Mouse (Mus musculus) cerebellum, adult 2 months (tissue): ENCODE measurements around the gene Mettl9.

Experiments
- CTCF ChIP-seq: fragments of 200-500 bp; IDR thresholded peaks from 2 replicates; pipeline ENCODE4 v1.5.1; 2011; ENCODE audit warnings: low read depth, mild to moderate bottlenecking, control low read depth, low read length, moderate library complexity, borderline replicate concordance; ENCODE audit not compliant: insufficient read depth
- POLR2A ChIP-seq: fragments of 200-500 bp; IDR thresholded peaks from 2 replicates; pipeline ENCODE4 v1.6.1; 2011; ENCODE audit warnings: low read length, control low read depth, borderline replicate concordance; ENCODE audit not compliant: insufficient read depth

DNA sequence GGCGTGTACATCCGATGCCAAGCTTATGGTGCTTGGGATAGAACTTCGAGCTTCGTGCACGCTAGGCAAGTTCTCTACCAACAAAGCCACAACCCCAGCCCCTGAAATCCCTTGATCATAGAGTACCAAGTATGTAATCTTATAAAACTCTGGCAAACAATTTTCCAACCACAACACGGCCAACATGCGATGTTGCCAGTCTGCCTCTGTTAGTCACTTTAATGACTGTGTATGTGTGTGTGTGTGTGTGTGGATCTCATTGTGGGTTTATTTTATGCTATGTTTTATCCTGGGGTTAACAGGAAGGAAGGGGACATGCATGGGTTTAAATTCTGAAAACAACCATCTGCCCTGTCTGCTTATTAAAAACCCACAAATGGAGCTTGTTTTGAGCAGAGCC is 56.5 kb downstream of the Mettl9 start:
- TF ChIP-seq CTCF (no peak), POLR2A (no peak)
